Mouse (Mus musculus) G1E-ER4 (cell line): ENCODE measurements around the gene Lsm6. TPM values are rescaled to one million over a fixed set of nuclear protein-coding genes. Genes with fewer than 3 reads are reported as not detected.

Experiments used
- GATA1 ChIP-seq: IDR thresholded peaks from one replicate; pipeline ENCODE4 v1.8.0; 2012; ENCODE audit warnings: low read length, inconsistent platforms
- polyA plus RNA-seq: library from polyadenylated mRNA; stranded (reverse); fragments of >175 nt; gene quantifications from 2 replicates; pipeline ENCODE4 v1.2.3, GENCODE M21; 2012

Lsm6 gene
- polyA plus RNA-seq, result 2.0 and 2.1 TPM in 2 replicates

- TF ChIP-seq GATA1, result no peak
Observed at GRCm38 (mm10) chr8:78820673-78821310, at the start of gene Lsm6. Gene Lsm6 (minus strand): TSS chr8:78821140.

DNA sequence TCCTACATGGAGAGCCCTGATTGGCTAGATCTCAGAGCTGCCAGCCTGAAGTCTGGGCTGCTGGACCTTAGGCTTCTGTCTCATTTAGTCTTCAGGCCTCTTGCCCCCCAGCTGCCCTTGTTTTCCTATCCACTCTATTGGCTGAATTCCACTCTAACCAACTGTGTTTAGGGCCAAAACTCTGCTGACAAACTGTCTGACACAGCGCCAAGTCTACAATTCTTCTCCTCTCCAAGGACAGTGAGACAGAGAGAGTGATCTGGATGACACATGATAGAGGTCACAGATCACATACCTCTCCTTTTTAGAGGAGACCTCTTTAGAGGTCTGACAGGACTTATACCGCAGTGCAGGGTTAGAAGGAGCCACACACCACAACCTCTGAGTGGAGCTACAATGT, 46.1 kb upstream of the Lsm6 start:
- TF ChIP-seq GATA1, result no peak

- TF ChIP-seq GATA1, result no peak
Observed at GRCm38 (mm10) chr8:78863001-78863400, 42.1 kb upstream of the Lsm6 start.

- TF ChIP-seq GATA1, result no peak
Observed at GRCm38 (mm10) chr8:78862046-78862445, 41.1 kb upstream of the Lsm6 start.

GRCm38 (mm10) chr8:78860789-78861188, 39.8 kb upstream of the Lsm6 start:
- TF ChIP-seq GATA1, result no peak

- no peak for TF ChIP-seq GATA1
Observed at GRCm38 (mm10) chr8:78857421-78857820, 36.5 kb upstream of the Lsm6 start.

DNA sequence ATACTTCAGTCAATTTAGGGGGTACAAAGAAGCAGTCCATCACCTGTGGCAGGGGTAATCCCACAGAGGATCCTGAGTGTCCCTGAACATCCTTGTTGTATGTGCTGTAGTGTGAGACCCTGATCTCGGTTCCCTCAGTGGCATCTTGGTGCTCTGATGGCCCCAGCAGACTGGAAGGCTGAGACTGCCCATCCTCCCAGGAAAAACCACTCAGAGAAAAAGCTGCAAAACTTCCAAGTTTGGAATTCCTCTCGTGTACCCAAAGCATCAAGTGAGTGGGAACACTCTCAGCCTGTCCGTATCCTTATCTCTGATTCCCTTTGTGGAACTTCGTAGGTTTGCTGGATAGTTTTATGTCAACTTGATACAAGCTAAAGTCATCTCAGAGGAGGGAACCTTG, 31.3 kb upstream of the Lsm6 start:
- no peak for TF ChIP-seq GATA1

DNA sequence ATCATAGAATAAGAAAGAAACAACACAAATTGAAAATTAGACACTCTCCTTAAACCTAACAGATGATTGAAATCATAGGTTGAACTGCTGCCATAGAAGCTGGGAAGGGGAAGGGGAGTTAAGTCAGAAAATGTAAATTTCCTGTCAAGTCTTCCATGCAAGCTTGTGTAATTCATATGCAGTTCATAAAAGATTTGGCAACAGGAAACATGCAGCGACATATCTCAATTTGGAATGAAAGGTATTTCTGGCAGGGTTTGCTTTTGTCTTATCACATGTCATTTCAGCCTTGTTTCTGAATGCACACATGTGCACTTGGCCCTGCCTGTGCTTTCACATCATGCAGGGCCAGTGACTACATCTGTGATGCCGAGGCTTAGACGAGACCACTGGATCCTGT, 26.3 kb upstream of the Lsm6 start:
- no peak for TF ChIP-seq GATA1

DNA sequence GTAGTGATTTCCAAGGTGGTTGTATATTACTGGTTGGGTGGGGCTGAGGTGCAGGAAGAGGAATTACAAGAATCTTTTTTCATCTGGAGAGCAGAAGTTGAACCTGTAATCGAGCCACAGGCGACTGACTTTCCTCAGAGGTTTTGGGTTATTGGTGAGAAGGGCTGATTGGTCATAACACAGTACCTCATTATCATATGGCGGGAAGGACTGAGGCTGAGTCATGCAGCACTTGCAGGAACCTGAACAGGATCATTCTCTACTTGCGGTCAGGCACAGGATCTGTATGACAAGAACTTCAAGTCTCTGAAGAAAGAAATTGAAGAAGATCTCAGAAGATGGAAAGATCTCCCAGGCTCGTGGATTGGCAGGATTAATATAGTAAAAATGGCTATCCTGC, 23.6 kb upstream of the Lsm6 start:
- no peak for TF ChIP-seq GATA1

GRCm38 (mm10) chr8:78838656-78839413, 17.9 kb upstream of the Lsm6 start:
- no peak for TF ChIP-seq GATA1

DNA sequence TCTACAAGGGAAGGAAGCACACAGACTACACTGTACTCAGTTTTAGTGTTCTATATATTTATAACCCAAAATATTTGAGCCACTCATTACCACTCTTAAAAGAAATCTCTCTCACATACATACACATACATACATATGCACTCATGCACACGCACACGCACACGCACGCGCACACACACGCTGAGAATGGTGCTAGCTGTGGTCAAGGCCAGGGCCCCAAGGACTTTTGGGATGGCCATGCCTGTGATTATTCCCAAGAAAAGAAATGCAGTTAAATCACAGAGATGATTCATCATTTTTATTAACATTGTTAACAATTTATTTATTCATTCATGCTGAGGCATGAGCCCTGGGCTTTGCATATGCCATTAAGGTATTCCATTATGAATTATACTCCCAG, 15.2 kb upstream of the Lsm6 start:
- no peak for TF ChIP-seq GATA1

GRCm38 (mm10) chr8:78828414-78828813, 7.5 kb upstream of the Lsm6 start:
- TF ChIP-seq GATA1, result no peak

DNA sequence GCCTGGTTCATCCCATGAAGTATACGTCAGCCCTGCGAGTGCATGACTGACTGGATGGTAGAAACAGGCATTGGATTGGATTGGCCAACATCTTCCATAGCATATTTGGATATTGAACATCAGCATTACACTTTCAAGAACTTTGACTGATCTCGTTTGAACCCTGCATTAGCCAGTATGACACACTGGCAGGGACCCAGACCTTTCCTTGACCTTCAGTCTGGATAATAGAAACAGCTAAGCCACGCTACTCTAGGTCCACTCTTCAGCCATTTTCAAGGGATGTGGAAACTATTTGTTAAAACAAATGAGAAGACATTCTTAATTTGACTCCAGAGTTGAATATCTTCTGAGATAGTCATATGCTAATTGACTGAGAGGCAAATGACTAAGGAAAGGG, 3.6 kb upstream of the Lsm6 start:
- TF ChIP-seq GATA1, result no peak

- TF ChIP-seq GATA1, result peak; percentile 12
Observed at GRCm38 (mm10) chr8:78819973-78820372, 967 bp downstream of the Lsm6 start.

DNA sequence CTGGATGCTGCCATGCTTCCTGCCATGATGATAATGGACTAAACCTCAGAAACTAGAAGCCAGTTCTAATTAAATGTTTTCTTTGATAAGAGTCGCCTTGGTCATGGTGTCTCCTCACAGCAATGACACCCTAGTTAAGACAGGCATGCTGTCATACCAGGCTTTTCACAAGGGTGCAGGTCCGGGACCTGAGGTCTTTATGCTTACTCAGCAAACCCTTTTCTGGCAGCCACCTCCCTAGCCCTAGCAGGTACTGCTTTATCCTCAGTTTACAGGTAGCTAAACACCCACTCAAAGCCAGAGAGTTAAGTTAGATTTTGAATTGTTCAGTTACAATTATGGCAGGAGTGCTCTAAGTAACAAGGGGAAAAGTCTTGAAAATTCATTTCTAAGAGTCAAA, 6.2 kb downstream of the Lsm6 start:
- TF ChIP-seq GATA1, result no peak

DNA sequence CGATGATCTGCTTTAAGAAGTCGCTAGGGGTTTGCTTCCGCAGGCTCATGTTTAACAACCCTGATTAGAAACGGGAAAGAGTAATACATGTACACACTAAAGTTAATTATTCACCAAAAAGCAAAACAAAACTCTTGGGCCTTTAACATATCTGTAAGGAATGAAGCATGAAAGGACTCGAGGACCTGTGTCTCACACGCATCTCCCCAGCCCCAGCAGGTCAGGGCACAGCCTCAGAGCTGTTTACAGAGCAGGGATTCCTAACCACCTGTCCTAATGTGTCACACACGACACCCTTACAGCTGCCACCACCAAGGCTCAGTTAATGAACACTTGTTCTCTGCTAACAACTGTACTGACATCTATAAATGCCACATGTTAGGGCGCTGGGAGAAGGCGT, 7.9 kb downstream of the Lsm6 start:
- no peak for TF ChIP-seq GATA1

DNA sequence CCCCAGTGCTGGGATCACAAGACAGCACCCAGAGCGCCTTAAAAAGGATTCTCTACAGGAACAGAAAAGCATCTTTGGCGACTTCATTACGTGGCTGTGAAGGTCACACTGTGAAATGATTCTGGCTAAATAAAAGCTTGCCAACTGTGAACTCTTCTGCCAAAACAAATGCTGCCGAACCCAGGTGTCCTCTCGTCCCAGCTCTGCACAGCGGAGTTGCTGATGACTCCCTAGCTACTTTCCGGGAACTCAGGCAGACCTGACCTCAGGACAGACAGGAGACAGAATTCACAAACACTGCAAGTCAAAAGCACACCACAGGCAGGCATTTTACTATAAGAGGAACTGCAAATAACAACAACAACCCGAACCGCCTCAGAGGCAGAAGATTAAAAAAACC, 8.5 kb downstream of the Lsm6 start:
- TF ChIP-seq GATA1, result no peak

DNA sequence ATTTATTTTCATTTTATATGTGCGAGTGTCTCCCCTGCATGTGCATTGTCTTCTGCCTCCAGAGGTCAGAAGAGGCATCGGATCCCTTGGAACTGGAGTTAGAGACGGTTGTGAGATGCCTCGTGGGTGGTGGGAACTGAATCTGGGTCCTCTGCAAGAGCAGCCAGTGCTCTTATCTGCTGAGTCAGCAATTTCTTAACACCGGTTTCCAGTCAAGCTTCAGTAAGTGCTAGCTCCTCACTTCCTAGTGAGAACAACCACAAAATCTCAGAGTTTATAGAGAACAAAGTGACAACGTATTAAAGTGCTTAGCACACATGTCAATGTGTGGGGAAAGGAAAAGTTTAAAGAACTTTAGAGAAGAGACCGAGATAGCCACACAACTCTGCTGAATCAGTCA, 9.2 kb downstream of the Lsm6 start:
- no peak for TF ChIP-seq GATA1
